In genomic region chr19:5654720-5655298, GRCm38 (mm10) we compare ENCODE assay signal across 8 mouse cellular contexts. TPM values are rescaled to one million over a fixed set of nuclear protein-coding genes. Genes with fewer than 3 reads are reported as not detected.
DNase-seq lines count a peak whose midpoint lies in the region; ATAC-seq lines count a peak whose summit lies in the region.

No protein-coding gene starts in this region.

- no peaks in the 10 kb centered on the region for H3K9me3 ChIP-seq in heart, embryonic 16.5 days (replicated peaks; ENCODE audit: control insufficient read depth, low read length)
- no peaks in the 10 kb centered on the region for H3K9me3 ChIP-seq in hindbrain, embryonic 16.5 days (ENCODE audit: control insufficient read depth, low read length)
- H3K9me3 ChIP-seq in midbrain, embryonic 16.5 days (replicated peaks; ENCODE audit: control insufficient read depth, low read length, poor library complexity, severe bottlenecking): no peaks in the 10 kb centered on the region

- ATAC-seq in heart, embryonic 16.5 days (replicated peaks; ENCODE audit: extremely low read depth, insufficient read depth, low FRiP score): no peak
- ATAC-seq in hindbrain, embryonic 16.5 days: peak; percentile 34; the same call in 1 of the 2 replicates
- ATAC-seq in midbrain, embryonic 16.5 days: peak; percentile 46

- peak overlapping the region; percentile 74 for H3K4me2 ChIP-seq in heart, embryonic 16.5 days (ENCODE audit: low read depth, low read length)
- H3K4me2 ChIP-seq in hindbrain, embryonic 16.5 days (ENCODE audit: low read length): peak overlapping the region; percentile 79
- H3K4me2 ChIP-seq in midbrain, embryonic 16.5 days (ENCODE audit: low read length): peak overlapping the region; percentile 83

- 34% methylated on average over 43 of the region's 43 CpGs for WGBS in heart, embryonic 16.5 days
- 12% methylated on average over 43 of the region's 43 CpGs for WGBS in hindbrain, embryonic 16.5 days
- 13% methylated on average over 43 of the region's 43 CpGs for WGBS in midbrain, embryonic 16.5 days

- peaks cover 11% of the 10 kb centered on the region for H3K36me3 ChIP-seq in heart, embryonic 16.5 days (ENCODE audit: control insufficient read depth, insufficient read depth)
- H3K36me3 ChIP-seq in hindbrain, embryonic 16.5 days (ENCODE audit: control insufficient read depth, insufficient read depth, low read length): no peaks in the 10 kb centered on the region
- no peaks in the 10 kb centered on the region; the same call in 1 of the 2 replicates for H3K36me3 ChIP-seq in midbrain, embryonic 16.5 days (ENCODE audit: control insufficient read depth, insufficient read depth, low read length)

- no peak for DNase-seq in heart, postnatal 4 days
- peak; percentile 34 for DNase-seq in embryo, embryonic 11 days
- DNase-seq in thymus, postnatal 36 days: no peak
- no peak for DNase-seq in left cerebral cortex, adult 11 months (ENCODE audit: low spot score)
- no peak for DNase-seq in adrenal gland, postnatal 25 days

- peaks cover 5% of the 10 kb centered on the region for H3K4me1 ChIP-seq in heart, embryonic 16.5 days (ENCODE audit: control insufficient read depth, insufficient read depth, low read length)
- H3K4me1 ChIP-seq in hindbrain, embryonic 16.5 days (ENCODE audit: control insufficient read depth, insufficient read depth, low read depth, low read length): peaks cover 11% of the 10 kb centered on the region
- H3K4me1 ChIP-seq in midbrain, embryonic 16.5 days (ENCODE audit: control insufficient read depth, insufficient read depth, low read length): peaks cover 10% of the 10 kb centered on the region

- no peak overlapping the region for H3K27ac ChIP-seq in heart, embryonic 16.5 days (ENCODE audit: low read length)
- H3K27ac ChIP-seq in hindbrain, embryonic 16.5 days (ENCODE audit: low read depth, low read length): no peak overlapping the region
- H3K27ac ChIP-seq in midbrain, embryonic 16.5 days (ENCODE audit: low read length): no peak overlapping the region

- peaks cover 9% of the 10 kb centered on the region; the same call in 1 of the 2 replicates for H3K27me3 ChIP-seq in heart, embryonic 16.5 days (ENCODE audit: control insufficient read depth, insufficient read depth, low read length)
- H3K27me3 ChIP-seq in hindbrain, embryonic 16.5 days (replicated peaks; ENCODE audit: control insufficient read depth, insufficient read depth, low read length): peaks cover 23% of the 10 kb centered on the region
- H3K27me3 ChIP-seq in midbrain, embryonic 16.5 days (ENCODE audit: control insufficient read depth, insufficient read depth, low read depth, low read length): peaks cover 28% of the 10 kb centered on the region

- peak overlapping the region; percentile 38; the same call in 1 of the 2 replicates for H3K9ac ChIP-seq in heart, embryonic 16.5 days (ENCODE audit: low read length)
- peak overlapping the region; percentile 58 for H3K9ac ChIP-seq in hindbrain, embryonic 16.5 days (ENCODE audit: low read depth, low read length)
- H3K9ac ChIP-seq in midbrain, embryonic 16.5 days (ENCODE audit: low read depth, low read length): peak overlapping the region; percentile 59

- H3K4me3 ChIP-seq in heart, embryonic 16.5 days (ENCODE audit: low read length): peak overlapping the region; percentile 48
- peak overlapping the region; percentile 49 for H3K4me3 ChIP-seq in hindbrain, embryonic 16.5 days (ENCODE audit: low read length)
- H3K4me3 ChIP-seq in midbrain, embryonic 16.5 days (ENCODE audit: low read depth, low read length): peak overlapping the region; percentile 45

RNA-seq across cellular contexts. Expression of gene Sipa1, which starts 8.7 kb away (rescaled TPM):
- polyA plus RNA-seq in heart, embryonic 16.5 days (2015; fragmentation: Nextera tagmentation; extraction: Ambion mirVana): 23.5 and 24.9 TPM in 2 replicates
- 10 to 100 TPM; 40.2 to 42.2 TPM for total RNA-seq in heart, postnatal 4 days (2021)
- polyA plus RNA-seq in hindbrain, embryonic 16.5 days (2015; fragmentation: Nextera tagmentation; extraction: Ambion mirVana): 14.3 and 19.1 TPM in 2 replicates
- 17.5 and 17.7 TPM in 2 replicates for polyA plus RNA-seq in midbrain, embryonic 16.5 days (2015; fragmentation: Nextera tagmentation; extraction: Ambion mirVana)
- 61.8 and 76.7 TPM in 2 replicates for total RNA-seq in adrenal gland, postnatal 25 days (2021)

RNA-seq across cellular contexts. Expression of gene Rela, which starts 17.5 kb away (rescaled TPM):
- 37.7 and 38.2 TPM in 2 replicates for polyA plus RNA-seq in heart, embryonic 16.5 days (2015; fragmentation: Nextera tagmentation; extraction: Ambion mirVana)
- total RNA-seq in heart, postnatal 4 days (2021): 10 to 100 TPM; 33.0 to 38.6 TPM
- polyA plus RNA-seq in hindbrain, embryonic 16.5 days (2015; fragmentation: Nextera tagmentation; extraction: Ambion mirVana): 35.7 and 38.7 TPM in 2 replicates
- polyA plus RNA-seq in midbrain, embryonic 16.5 days (2015; fragmentation: Nextera tagmentation; extraction: Ambion mirVana): 30.6 and 37.7 TPM in 2 replicates
- total RNA-seq in adrenal gland, postnatal 25 days (2021): 96.3 and 101 TPM in 2 replicates

RNA-seq across cellular contexts. Expression of gene Map3k11, which starts 33.7 kb away (rescaled TPM):
- polyA plus RNA-seq in heart, embryonic 16.5 days (2015; fragmentation: Nextera tagmentation; extraction: Ambion mirVana): 24.4 and 26.8 TPM in 2 replicates
- total RNA-seq in heart, postnatal 4 days (2021): 10 to 100 TPM; 39.8 to 40.0 TPM
- 9.2 and 13.2 TPM in 2 replicates for polyA plus RNA-seq in hindbrain, embryonic 16.5 days (2015; fragmentation: Nextera tagmentation; extraction: Ambion mirVana)
- 9.5 and 12.9 TPM in 2 replicates for polyA plus RNA-seq in midbrain, embryonic 16.5 days (2015; fragmentation: Nextera tagmentation; extraction: Ambion mirVana)
- 43.7 and 49.7 TPM in 2 replicates for total RNA-seq in adrenal gland, postnatal 25 days (2021)

RNA-seq across cellular contexts. Expression of gene Pcnx3, which starts 33.9 kb away (rescaled TPM):
- polyA plus RNA-seq in heart, embryonic 16.5 days (2015; fragmentation: Nextera tagmentation; extraction: Ambion mirVana): 11.5 and 13.4 TPM in 2 replicates
- 10 to 100 TPM; 42.5 to 42.7 TPM for total RNA-seq in heart, postnatal 4 days (2021)
- polyA plus RNA-seq in hindbrain, embryonic 16.5 days (2015; fragmentation: Nextera tagmentation; extraction: Ambion mirVana): 22.6 and 24.8 TPM in 2 replicates
- 23.9 and 25.3 TPM in 2 replicates for polyA plus RNA-seq in midbrain, embryonic 16.5 days (2015; fragmentation: Nextera tagmentation; extraction: Ambion mirVana)
- 110 and 124 TPM in 2 replicates for total RNA-seq in adrenal gland, postnatal 25 days (2021)

RNA-seq across cellular contexts. Expression of gene Kat5, which starts 44.8 kb away (rescaled TPM):
- polyA plus RNA-seq in heart, embryonic 16.5 days (2015; fragmentation: Nextera tagmentation; extraction: Ambion mirVana): 30.3 and 31.8 TPM in 2 replicates
- 10 to 100 TPM; 38.3 to 49.2 TPM for total RNA-seq in heart, postnatal 4 days (2021)
- 63.3 and 70.6 TPM in 2 replicates for polyA plus RNA-seq in hindbrain, embryonic 16.5 days (2015; fragmentation: Nextera tagmentation; extraction: Ambion mirVana)
- 82.0 and 83.1 TPM in 2 replicates for polyA plus RNA-seq in midbrain, embryonic 16.5 days (2015; fragmentation: Nextera tagmentation; extraction: Ambion mirVana)
- 74.6 and 86.3 TPM in 2 replicates for total RNA-seq in adrenal gland, postnatal 25 days (2021)
